Mouse (Mus musculus) gastrocnemius, adult 2 months (tissue): ENCODE measurements around the gene Aqp8. TPM values are rescaled to one million over a fixed set of nuclear protein-coding genes. Genes with fewer than 3 reads are reported as not detected.

ENCODE experiments used
- DNase-seq: peaks from one replicate; pipeline ENCODE4 v3.0.0; 2022
- H3K27ac ChIP-seq: fragments of 200-600 bp; 2 replicates; pipeline ENCODE4 v1.8.1; 2022; ENCODE audit warnings: mild to moderate bottlenecking
- H3K4me3 ChIP-seq: fragments of 200-600 bp; 2 replicates; pipeline ENCODE4 v1.8.1; 2022; ENCODE audit warnings: mild to moderate bottlenecking, moderate library complexity
- CTCF ChIP-seq: fragments of 200-600 bp; IDR thresholded peaks from 2 replicates; pipeline ENCODE4 v1.8.1; 2022; ENCODE audit warnings: antibody characterized with exemption, mild to moderate bottlenecking, moderate library complexity
- intact Hi-C: fragments of 180-260 bp; cut with DNase I; formaldehyde crosslinking; loops from one replicate; pipeline ENCODE4 v1.15.1; 2025
- total RNA-seq, 2 experiments: library from RNA; stranded (reverse); gene quantifications; 2 replicates each; pipeline ENCODE4 v1.2.3; 2021

The Aqp8 gene
- total RNA-seq, 2 experiments from 2014 or later = not detected

GRCm38 (mm10) chr7:123450515-123450914 is 11.6 kb upstream of the Aqp8 start:
- no peak overlapping the region for H3K27ac ChIP-seq
- DNase-seq = no peak

GRCm38 (mm10) chr7:123452551-123452950 is 9.5 kb upstream of the Aqp8 start:
- TF ChIP-seq CTCF = no peak
- intact Hi-C loops = no loop called here
- Histone ChIP-seq H3K4me3 (no peak overlapping the region), H3K27ac (peak overlapping the region; percentile 80)
- DNase-seq = no peak

More at GRCm38 (mm10) chr7:123450515-123450914, 11.6 kb upstream of the Aqp8 start:
- H3K4me3 ChIP-seq = no peak overlapping the region
- intact Hi-C loops = no loop called here
- no peak for TF ChIP-seq CTCF

- peak overlapping the region; percentile 80 for H3K27ac ChIP-seq
- H3K4me3 ChIP-seq = no peak overlapping the region
- intact Hi-C loops = no loop called here
- TF ChIP-seq CTCF = no peak
- DNase-seq = peak; percentile 69
Observed at GRCm38 (mm10) chr7:123453066-123453465, 9.0 kb upstream of the Aqp8 start.

- Histone ChIP-seq H3K27ac (peak overlapping the region; percentile 67), H3K4me3 (no peak overlapping the region)
- TF ChIP-seq CTCF = no peak
- intact Hi-C loops = no loop called here
- no peak for DNase-seq
Observed at GRCm38 (mm10) chr7:123455088-123455487, 7.0 kb upstream of the Aqp8 start.

- intact Hi-C loops = no loop called here
- H3K4me3 ChIP-seq = no peak overlapping the region
- TF ChIP-seq CTCF = no peak
- no peak overlapping the region for H3K27ac ChIP-seq
- DNase-seq = no peak
Observed at GRCm38 (mm10) chr7:123458309-123458708, 3.8 kb upstream of the Aqp8 start.

- no peak for DNase-seq
- Histone ChIP-seq H3K4me3 (no peak overlapping the region), H3K27ac (no peak overlapping the region)
- intact Hi-C loops = no loop called here
- TF ChIP-seq CTCF = no peak
Observed at GRCm38 (mm10) chr7:123459247-123459646, 2.8 kb upstream of the Aqp8 start.

GRCm38 (mm10) chr7:123461316-123461715 is 775 bp upstream of the Aqp8 start:
- H3K27ac ChIP-seq = no peak overlapping the region
- intact Hi-C loops = loop anchor here (10.0 kb wide), 1 partner anchor 157 kb away; no protein-coding TSS in a partner anchor
- TF ChIP-seq CTCF = no peak
- no peak overlapping the region for H3K4me3 ChIP-seq
- no peak for DNase-seq

GRCm38 (mm10) chr7:123463569-123463968 is 1.5 kb downstream of the Aqp8 start:
- intact Hi-C loops = loop anchor here (10.0 kb wide), 1 partner anchor 159 kb away; no protein-coding TSS in a partner anchor
- DNase-seq = no peak
- H3K4me3 ChIP-seq = no peak overlapping the region
- H3K27ac ChIP-seq = no peak overlapping the region
- TF ChIP-seq CTCF = no peak

- intact Hi-C loops = loop anchor here (1.0 to 10.0 kb wide), 4 partner anchors 67 to 454 kb away; no protein-coding TSS in a partner anchor
Observed at GRCm38 (mm10) chr7:123465692-123466387, 3.7 kb downstream of the Aqp8 start.

GRCm38 (mm10) chr7:123467961-123468360 is 5.9 kb downstream of the Aqp8 start:
- TF ChIP-seq CTCF = no peak
- intact Hi-C loops = loop anchor here (5.0 to 10.0 kb wide), 2 partner anchors 163 to 456 kb away; no protein-coding TSS in a partner anchor
- no peak for DNase-seq
- H3K4me3 ChIP-seq = no peak overlapping the region
- no peak overlapping the region for H3K27ac ChIP-seq

More at GRCm38 (mm10) chr7:123465692-123466387, 3.7 kb downstream of the Aqp8 start:
- Histone ChIP-seq H3K27ac (no peak overlapping the region), H3K4me3 (no peak overlapping the region)
- DNase-seq = peak; percentile 75
- peak; percentile 90 for TF ChIP-seq CTCF

GRCm38 (mm10) chr7:123487703-123488102 is 25.6 kb downstream of the Aqp8 start:
- intact Hi-C loops = no loop called here
- Histone ChIP-seq H3K27ac (no peak overlapping the region), H3K4me3 (no peak overlapping the region)
- no peak for TF ChIP-seq CTCF
- no peak for DNase-seq

- TF ChIP-seq CTCF = no peak
- H3K4me3 ChIP-seq = peak overlapping the region; percentile 73
- no peak for DNase-seq
- H3K27ac ChIP-seq = no peak overlapping the region
- intact Hi-C loops = no loop called here
Observed at GRCm38 (mm10) chr7:123499481-123500238, 37.6 kb downstream of the Aqp8 start.
